Mouse (Mus musculus) hindbrain, postnatal 0 days (tissue): ENCODE data around the gene Cisd3. TPM values are rescaled to one million over a fixed set of nuclear protein-coding genes. Genes with fewer than 3 reads are reported as not detected.

ENCODE experiments used
- ATAC-seq: fragments of 200-750 bp; cut with Nextera tagmentation; 2 replicates; pipeline ENCODE4 v1.8.0; 2017; ENCODE audit warnings: mild to moderate bottlenecking, moderate TSS enrichment, moderate library complexity
- DNase-seq: peaks from one replicate; pipeline ENCODE4 v3.0.0-alpha.2; 2015; ENCODE audit warnings: low spot score
- H3K27ac ChIP-seq: fragments of 300-500 bp; sonication (generic); 2 replicates; pipeline ENCODE4 v1.5.1; 2014; ENCODE audit warnings: mild to moderate bottlenecking
- H3K27me3 ChIP-seq: fragments of 300-500 bp; sonication (generic); 2 replicates; pipeline ENCODE4 v1.6.1; 2014; ENCODE audit warnings: low read length, mixed read lengths; ENCODE audit not compliant: insufficient read depth
- H3K36me3 ChIP-seq: fragments of 300-500 bp; sonication (generic); 2 replicates; pipeline ENCODE4 v1.6.1; 2014; ENCODE audit warnings: low read length, mixed read lengths; ENCODE audit not compliant: insufficient read depth
- H3K4me1 ChIP-seq: fragments of 300-500 bp; sonication (generic); 2 replicates; pipeline ENCODE4 v1.6.1; 2014; ENCODE audit warnings: antibody characterized with exemption, low read length, mixed read lengths; ENCODE audit not compliant: insufficient read depth
- H3K4me2 ChIP-seq: fragments of 300-500 bp; sonication (generic); 2 replicates; pipeline ENCODE4 v1.6.1; 2014; ENCODE audit warnings: low read depth, mild to moderate bottlenecking, low read length, moderate library complexity, mixed read lengths
- H3K4me3 ChIP-seq: fragments of 300-500 bp; sonication (generic); 2 replicates; pipeline ENCODE4 v1.5.1; 2014; ENCODE audit warnings: low read length
- H3K9ac ChIP-seq: fragments of 300-500 bp; sonication (generic); replicated peaks from 2 replicates; pipeline ENCODE4 v1.6.1; 2014; ENCODE audit warnings: mild to moderate bottlenecking, low read length, moderate library complexity, mixed read lengths
- H3K9me3 ChIP-seq: fragments of 300-500 bp; sonication (generic); 2 replicates; pipeline ENCODE4 v1.6.1; 2016; ENCODE audit warnings: low read length, mixed read lengths
- CTCF ChIP-seq: IDR thresholded peaks from 2 replicates; pipeline ENCODE4 v1.5.1; 2016; ENCODE audit warnings: antibody characterized with exemption, control low read depth, low read depth
- WGBS: fragments of 180-500 bp; shearing (Covaris S2); extraction: QIAGEN DNeasy Blood & Tissue Kit; methylation state at CpG from one replicate; pipeline ENCODE4 v1.1.7; 2014; 5-methylcytosine and 5-hydroxymethylcytosine counted together
- polyA plus RNA-seq: library from polyadenylated mRNA; unstranded; fragments of >200 nt; fragmentation: Nextera tagmentation; extraction: Ambion mirVana; gene quantifications from 2 replicates; pipeline ENCODE4 v1.2.1, GENCODE M21; 2015
- total RNA-seq: library from RNA; depleted of rRNA; stranded (reverse); fragments of >200 nt; gene quantifications from 2 replicates; pipeline ENCODE4 v1.2.3, GENCODE M21; 2014

Cisd3 gene
- total and polyA plus RNA-seq, 2 experiments from 2014 or later: 21.2 to 47.6 TPM

- DNase-seq (no peak), ATAC-seq (no peak; the same call in 1 of the 2 replicates)
- TF ChIP-seq CTCF: peak; percentile 48
- Histone ChIP-seq H3K36me3 (peaks cover 43% of the 10 kb centered on the region; the same call in 1 of the 2 replicates), H3K27me3 (no peaks in the 10 kb centered on the region), H3K4me2 (no peak overlapping the region), H3K9me3 (no peaks in the 10 kb centered on the region), H3K27ac (no peak overlapping the region), H3K4me1 (no peaks in the 10 kb centered on the region), H3K9ac (no peak overlapping the region), H3K4me3 (no peak overlapping the region)
- 97% methylated on average over 3 of the region's 3 CpGs for WGBS
These were observed 28.7 kb downstream of the Cisd3 start for GRCm38 (mm10) chr11:97714356-97714755.

GRCm38 (mm10) chr11:97714784-97715760, 29.4 kb downstream of the Cisd3 start:
- no peak for DNase-seq
- WGBS: 86% methylated on average over 14 of the region's 14 CpGs
- Histone ChIP-seq H3K27ac (no peak overlapping the region), H3K36me3 (peaks cover 50% of the 10 kb centered on the region), H3K9me3 (no peaks in the 10 kb centered on the region), H3K4me1 (no peaks in the 10 kb centered on the region), H3K4me3 (no peak overlapping the region), H3K9ac (no peak overlapping the region), H3K27me3 (no peaks in the 10 kb centered on the region), H3K4me2 (no peak overlapping the region)
- no peak for ATAC-seq
- TF ChIP-seq CTCF: no peak

GRCm38 (mm10) chr11:97716021-97716420, 30.4 kb downstream of the Cisd3 start:
- H3K4me3 ChIP-seq: no peak overlapping the region
- no peak overlapping the region for H3K27ac ChIP-seq
- peaks cover 57% of the 10 kb centered on the region for H3K36me3 ChIP-seq
- no peaks in the 10 kb centered on the region for H3K27me3 ChIP-seq
- DNase-seq: no peak
- TF ChIP-seq CTCF: no peak
- no peaks in the 10 kb centered on the region for H3K9me3 ChIP-seq
- no peak overlapping the region for H3K4me2 ChIP-seq
- 92% methylated on average over 8 of the region's 8 CpGs for WGBS
- H3K4me1 ChIP-seq: no peaks in the 10 kb centered on the region
- ATAC-seq: no peak
- no peak overlapping the region for H3K9ac ChIP-seq

GRCm38 (mm10) chr11:97717369-97718280, 32.0 kb downstream of the Cisd3 start:
- no peaks in the 10 kb centered on the region for H3K27me3 ChIP-seq
- no peak for ATAC-seq
- H3K27ac ChIP-seq: no peak overlapping the region
- H3K36me3 ChIP-seq: peaks cover 64% of the 10 kb centered on the region
- H3K4me1 ChIP-seq: no peaks in the 10 kb centered on the region
- no peak for DNase-seq
- no peak overlapping the region for H3K9ac ChIP-seq
- no peaks in the 10 kb centered on the region for H3K9me3 ChIP-seq
- no peak overlapping the region for H3K4me3 ChIP-seq
- no peak for TF ChIP-seq CTCF
- 87% methylated on average over 26 of the region's 26 CpGs for WGBS
- no peak overlapping the region for H3K4me2 ChIP-seq

GRCm38 (mm10) chr11:97718281-97718860, 32.7 kb downstream of the Cisd3 start:
- no peak for TF ChIP-seq CTCF
- Histone ChIP-seq H3K4me2 (no peak overlapping the region), H3K9ac (no peak overlapping the region), H3K4me1 (no peaks in the 10 kb centered on the region), H3K4me3 (no peak overlapping the region), H3K27me3 (no peaks in the 10 kb centered on the region), H3K36me3 (peaks cover 60% of the 10 kb centered on the region), H3K9me3 (no peaks in the 10 kb centered on the region), H3K27ac (no peak overlapping the region)
- WGBS: 83% methylated on average over 15 of the region's 15 CpGs
- DNase-seq: no peak
- no peak for ATAC-seq

GRCm38 (mm10) chr11:97719041-97719440, 33.4 kb downstream of the Cisd3 start:
- Histone ChIP-seq H3K4me3 (no peak overlapping the region), H3K9ac (no peak overlapping the region), H3K4me2 (no peak overlapping the region), H3K4me1 (no peaks in the 10 kb centered on the region), H3K9me3 (no peaks in the 10 kb centered on the region), H3K27me3 (no peaks in the 10 kb centered on the region), H3K27ac (no peak overlapping the region), H3K36me3 (peaks cover 61% of the 10 kb centered on the region)
- no peak for TF ChIP-seq CTCF
- 91% methylated on average over 4 of the region's 4 CpGs for WGBS
- no peak for ATAC-seq
- DNase-seq: no peak
